Mouse (Mus musculus) monocyte, adult 5-6 weeks (primary cell): ENCODE measurements around the gene Ttc39d. TPM values are rescaled to one million over a fixed set of nuclear protein-coding genes. Genes with fewer than 3 reads are reported as not detected.
"Not testable (repeated sequence)": the region's sequence is repeated elsewhere in the genome, so short reads cannot be mapped to it uniquely, and the experiment has no call there.

Experiments used
- ATAC-seq: fragments of 153-309, 156-312 bp; replicated peaks from 2 replicates; pipeline ENCODE4 v1.8.0; 2017; ENCODE audit warnings: mild to moderate bottlenecking; ENCODE audit not compliant: low TSS enrichment, insufficient number of reproducible peaks, severe bottlenecking, poor library complexity, low FRiP score
- total RNA-seq: library from RNA; stranded (forward); fragments of 200-1000, 200-491, 200-594 nt; gene quantifications from 3 replicates; pipeline ENCODE4 v1.2.3, GENCODE M21; 2017

Ttc39d gene
- 0.11 TPM in 1 of 3 replicates, not detected in the others for total RNA-seq

DNA sequence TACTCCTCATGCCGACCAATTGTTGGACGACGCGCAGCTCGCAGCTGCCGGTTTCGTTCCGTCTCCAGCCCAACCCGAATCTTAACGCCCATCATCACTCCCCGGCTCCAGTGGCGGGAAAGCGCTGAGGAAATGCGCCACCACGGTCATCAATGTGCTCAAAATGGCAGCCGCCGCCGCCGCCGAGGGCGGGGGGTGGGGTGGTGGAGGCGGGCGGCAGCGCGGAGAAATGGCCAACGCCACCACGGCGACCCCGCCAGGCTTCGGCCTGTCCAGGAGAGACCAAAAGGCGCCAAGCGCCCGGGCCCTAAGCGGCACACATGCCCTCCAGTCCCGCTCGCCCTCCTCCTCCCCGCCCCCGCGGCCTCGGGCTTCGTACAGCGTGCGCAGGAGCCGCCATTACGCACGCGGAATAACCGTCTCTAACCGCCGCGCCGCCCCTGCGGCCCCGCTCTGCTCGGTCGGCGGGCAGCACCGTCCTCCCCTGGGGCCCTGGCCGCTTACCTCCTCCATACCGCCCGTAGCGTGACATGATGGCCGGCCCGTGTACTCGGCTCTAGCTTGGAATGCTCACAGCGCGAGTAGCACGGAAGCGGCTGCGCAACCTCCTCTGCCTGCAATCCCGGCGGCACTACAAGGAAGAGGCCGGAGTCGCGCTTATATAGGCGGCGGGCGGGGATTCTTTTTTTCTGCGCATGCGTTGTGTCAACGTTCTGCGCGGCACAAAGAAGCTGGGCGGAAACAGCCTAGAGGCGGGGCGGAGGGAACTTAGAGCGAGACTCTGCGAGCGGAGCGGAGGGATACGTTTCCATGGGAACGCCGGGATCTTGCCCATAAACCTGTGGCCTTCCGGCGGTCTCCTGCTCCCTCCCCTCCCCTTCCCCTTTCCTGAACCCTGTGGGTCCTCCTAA, at the start of gene Ttc39d, which contains the start of gene Srsf7:
Gene Ttc39d, plus strand, starts transcription at position 790 of the 911 bp plus-strand sequence.
Gene Srsf7, minus strand, starts transcription at position 637 of the 911 bp plus-strand sequence.
- ATAC-seq = peak; percentile 92

DNA sequence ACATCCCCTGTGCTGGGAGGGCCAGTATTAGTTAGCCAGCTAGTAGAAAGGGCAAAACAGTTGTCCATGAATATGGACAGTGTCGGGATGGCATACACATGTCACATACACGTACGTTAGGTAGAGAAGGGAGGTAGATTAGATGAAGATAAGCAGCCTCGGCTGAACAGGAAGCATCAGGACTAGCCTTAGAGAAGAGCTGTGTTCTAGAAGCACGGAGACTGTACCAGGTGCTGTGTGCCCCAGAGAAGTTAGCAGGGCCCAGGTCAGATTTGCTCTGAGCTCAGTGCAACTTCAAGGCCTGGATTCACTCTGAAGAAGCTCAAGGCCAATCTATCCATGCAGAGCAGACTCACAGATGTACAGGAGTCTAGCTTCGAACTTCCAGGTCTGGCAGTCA, 49.8 kb upstream of the Ttc39d start:
- no peak for ATAC-seq

DNA sequence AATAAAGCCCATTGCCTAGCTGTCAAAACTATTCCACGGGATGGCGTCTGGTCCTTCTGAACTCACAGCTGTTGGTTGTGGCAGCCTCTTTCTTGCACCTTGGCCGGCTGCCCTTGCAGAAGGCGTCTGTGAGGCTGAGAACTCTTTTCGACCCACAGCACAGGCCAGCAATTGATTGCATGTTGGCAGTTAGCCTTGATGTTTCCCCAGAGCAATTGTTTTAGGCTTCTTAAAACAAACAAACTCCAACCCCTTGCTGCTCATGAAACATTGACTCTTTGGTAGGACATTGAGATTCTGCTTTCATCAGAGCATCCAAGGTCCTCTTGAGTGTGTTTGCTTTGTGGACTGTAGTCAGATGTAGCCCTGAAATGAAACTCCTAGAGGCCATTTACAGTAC, 46.8 kb upstream of the Ttc39d start:
- ATAC-seq = no peak

DNA sequence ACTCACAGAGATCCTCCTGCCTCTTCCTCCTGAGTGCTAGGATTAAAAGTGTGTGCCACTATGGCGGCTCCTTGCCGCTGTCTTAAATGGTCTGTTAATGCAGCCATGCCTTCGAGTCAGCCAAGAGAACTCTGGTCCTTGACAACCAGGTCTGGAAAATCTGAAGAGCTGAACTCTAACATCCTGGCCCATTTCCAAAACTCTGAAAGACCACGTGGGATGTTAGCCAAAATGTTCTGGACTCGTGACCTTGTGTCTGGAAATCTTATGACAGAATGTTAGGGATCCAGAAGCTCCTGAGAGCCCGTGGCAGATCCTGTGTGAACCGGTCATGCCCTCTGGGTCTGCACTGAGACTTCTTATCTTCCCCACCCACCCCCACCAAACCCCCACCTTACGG, 43.3 kb upstream of the Ttc39d start:
- ATAC-seq = no peak

DNA sequence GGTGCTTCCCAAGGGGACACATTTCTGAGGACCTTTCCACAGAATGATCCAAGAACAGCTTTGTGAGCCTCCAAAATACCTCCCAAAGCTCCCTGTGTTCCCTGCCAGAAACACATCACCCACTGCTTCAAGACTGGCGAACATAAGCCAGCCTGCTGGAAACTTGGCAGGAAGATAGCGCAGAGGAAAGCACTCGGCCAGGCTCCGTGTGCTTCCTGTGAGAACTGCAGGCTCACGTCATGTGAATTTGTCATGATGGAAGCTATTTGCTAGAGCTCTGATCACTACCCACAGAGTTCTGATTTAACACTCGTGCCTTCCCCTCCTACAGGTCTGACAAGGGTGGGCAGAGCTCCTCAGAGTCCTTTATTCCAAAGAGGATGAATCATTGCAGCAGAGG, 41.5 kb upstream of the Ttc39d start:
- ATAC-seq = no peak

DNA sequence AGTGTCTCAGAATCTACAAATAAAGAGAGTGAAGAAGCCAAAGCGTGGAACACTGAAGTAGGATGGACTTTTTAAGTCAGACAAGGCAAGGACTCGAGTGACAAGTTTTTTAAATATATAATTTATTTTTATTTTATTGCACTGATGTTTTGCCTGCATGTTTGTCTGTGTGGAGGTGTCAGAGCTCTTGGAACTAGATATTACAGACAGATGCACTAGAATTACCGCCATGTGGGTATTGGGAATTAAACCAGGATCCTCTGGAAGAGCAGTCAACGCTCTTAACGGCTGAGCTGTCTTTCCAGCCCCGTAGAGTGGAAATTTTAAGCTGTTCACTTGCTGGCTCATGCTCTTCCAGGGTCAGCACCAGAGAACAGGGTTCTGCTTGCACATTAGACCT, 40.9 kb upstream of the Ttc39d start:
- ATAC-seq = no peak

DNA sequence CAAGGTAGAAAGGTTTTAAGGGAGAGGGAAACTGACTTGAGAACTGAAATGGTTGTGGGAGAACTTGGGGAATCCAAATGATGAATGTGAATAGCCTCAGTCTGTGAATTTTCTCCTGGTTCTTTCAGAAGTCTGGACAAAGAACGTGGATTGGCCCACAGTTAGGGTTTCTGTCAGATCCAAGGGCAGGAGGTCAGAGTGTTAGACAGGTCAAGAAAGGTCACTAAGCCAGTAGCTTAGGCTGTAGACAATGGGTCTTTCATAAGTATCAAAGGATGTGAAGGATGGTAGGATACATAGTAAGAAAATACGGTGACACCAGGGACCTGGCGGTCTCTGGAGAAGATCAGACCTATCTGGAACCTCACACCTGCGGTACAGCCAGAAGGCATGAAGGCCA, 39.8 kb upstream of the Ttc39d start:
- ATAC-seq = no peak

DNA sequence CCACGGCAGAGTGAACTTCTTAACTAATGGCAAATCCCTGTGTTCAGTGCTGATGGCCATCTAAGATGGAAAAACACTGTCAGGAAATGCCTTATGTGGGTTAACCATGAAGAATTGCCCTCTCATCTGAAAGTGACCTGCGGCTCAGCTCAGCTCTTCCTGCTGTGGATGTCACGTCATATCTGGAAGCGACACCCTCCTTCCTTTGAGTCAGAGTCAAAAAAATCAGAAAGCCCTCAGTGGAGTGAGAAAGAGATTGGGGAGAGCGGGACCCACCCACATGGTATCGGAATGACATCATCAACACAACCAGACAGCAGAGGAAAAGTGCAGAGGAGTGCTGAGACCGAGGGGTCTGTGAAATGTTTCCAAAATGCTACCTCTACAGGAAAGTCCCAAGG, 39.4 kb upstream of the Ttc39d start:
- no peak for ATAC-seq

DNA sequence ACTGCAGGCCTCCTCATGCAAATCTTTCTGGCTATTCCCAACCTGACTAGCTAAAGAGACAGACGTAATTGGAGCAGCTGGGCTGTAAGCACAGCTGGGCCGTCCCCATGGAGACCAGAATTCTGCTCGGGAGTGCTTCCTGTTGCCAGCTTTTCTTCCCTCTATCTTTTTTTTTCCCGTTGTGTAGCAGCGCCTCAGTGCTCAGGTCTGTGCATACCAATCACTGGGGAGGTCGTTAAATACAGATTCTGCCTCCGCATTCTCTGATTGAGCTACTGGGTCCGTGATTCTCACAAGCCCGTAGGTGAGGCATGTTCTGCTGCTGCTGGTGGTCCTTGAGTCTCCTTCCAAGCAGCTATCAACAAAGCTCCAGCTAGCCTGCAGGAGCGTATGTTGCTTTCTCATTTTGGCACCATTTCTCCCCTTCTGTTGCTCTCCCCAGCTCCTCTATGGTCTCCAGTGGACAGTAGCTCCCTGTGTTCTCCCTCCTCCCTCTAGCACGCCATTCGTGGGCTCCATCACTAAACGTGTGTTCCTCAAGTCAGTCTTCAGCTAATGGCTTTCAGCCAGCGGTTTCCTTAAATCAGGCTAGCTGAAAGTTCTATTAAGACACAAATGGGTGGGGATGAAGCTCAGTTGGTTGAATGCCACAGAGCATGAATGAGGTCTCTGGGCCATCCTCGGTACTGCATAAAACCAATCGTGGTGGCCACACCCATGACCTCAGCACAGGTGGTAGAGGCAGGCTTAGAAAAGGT, 38.7 kb upstream of the Ttc39d start:
- ATAC-seq = no peak

DNA sequence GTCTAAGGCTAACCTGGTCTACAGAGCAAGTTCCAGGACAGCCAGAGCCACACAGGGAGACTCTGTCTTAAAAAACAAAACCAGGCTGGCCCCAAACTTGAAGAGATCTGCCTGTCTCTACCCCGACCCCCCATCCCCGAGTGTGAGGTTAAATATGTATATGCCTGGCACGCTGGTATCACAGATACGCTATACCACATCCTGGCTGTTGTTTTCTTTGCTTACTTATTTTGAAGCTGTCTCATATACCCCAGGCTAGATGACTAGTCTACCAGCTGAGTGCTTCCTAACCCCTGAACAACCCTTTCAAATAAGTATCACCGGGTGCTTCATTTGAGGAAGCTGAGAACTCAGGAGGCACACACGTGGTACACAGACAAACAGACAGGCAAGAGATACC, 37.5 kb upstream of the Ttc39d start:
- ATAC-seq = no peak

DNA sequence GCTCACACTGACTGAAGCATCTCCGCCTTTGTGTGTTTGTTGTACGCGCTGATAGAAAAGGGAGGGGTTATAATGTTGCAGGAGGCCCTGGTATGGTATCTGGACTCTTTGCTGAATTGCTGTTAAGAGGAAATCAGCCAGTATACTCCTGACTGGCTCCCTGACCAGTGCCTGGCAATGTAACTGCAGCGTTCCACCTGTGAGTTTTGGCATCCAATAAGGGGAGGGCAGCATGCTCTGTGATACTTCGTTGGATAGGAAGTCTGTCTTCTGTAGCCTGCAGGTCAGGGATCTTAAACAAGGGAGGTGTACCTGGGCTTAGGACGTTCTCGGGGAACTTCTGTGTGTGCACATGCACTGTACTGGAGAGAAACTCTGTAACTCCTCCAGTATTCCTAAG, 36.3 kb upstream of the Ttc39d start:
- no peak for ATAC-seq

DNA sequence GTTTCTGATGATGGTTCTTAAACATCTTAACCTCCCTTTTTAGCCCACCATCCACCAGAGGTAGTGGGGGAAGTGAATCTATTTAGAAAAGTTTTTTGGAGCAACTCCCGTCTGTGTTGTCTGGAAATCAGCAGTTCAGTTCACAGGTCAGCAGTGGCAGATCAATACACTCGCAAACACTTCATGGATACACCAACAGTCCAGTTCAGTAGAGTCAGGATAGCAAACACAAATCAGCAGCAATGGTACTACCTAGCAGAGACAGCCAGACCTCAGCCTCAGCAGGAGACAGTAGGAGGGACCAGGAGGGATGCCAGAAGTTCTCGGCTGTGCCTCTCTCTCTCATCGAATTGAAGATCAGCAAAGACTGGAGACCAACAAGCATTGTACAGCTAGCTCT, 35.3 kb upstream of the Ttc39d start:
- ATAC-seq = no peak

DNA sequence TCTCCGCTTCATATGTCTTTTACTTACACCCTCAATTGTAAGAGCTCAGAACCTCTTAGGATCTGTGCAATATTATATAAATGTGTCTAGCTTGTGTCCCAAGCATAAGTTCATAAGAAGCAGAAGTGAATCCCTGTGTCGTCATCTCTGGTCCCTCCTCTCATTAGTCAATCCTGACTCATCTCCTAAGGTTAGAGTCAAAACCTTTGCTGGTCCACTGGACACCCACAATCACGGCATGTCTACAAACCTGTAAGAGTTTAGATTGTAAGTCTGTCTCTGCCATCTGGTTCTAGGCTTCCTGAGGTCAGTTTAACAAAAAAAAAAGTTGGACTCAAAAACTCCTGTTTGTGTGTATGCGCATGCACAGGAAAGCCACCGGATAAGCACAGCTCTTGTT, 34.5 kb upstream of the Ttc39d start:
- ATAC-seq = peak; percentile 72

DNA sequence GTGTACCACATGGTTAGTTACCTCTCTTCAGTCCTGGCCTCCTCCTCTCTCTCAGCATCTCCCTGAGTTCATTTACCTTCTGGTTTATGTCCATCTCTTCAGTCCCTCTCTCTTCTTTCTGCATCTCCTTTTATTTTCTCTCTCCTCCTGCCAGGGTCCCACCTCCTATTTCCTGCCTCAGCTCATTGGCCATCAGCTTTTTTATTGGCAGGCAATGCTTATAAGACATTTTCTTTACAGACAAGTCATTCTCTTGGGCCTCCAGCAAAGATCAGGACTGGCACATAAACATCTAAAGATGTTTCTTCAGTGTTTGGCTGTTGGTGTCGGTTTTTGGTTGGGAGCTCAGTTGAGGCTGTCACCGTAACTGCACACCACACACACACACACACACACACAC, 33.6 kb upstream of the Ttc39d start:
- ATAC-seq = no peak

DNA sequence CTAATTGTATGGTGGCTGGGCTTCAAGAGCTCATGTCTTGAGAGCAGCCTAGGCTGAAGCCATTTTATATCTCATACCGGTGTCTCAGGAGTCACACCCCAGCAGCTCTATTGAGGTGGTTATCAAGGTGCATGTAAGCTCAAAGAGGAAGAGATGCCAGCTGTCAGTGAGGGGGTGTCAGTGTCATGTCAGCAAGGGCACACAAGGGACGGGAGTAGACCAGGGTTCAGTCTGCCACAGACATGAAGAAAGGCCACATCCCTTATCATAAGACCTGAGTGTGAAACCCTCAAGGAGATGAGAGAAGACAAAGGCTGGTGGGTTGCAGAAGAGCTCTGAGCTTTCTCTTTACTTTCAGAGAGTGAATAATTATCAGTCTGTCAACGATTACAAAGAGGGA, 33.1 kb upstream of the Ttc39d start:
- ATAC-seq = no peak

DNA sequence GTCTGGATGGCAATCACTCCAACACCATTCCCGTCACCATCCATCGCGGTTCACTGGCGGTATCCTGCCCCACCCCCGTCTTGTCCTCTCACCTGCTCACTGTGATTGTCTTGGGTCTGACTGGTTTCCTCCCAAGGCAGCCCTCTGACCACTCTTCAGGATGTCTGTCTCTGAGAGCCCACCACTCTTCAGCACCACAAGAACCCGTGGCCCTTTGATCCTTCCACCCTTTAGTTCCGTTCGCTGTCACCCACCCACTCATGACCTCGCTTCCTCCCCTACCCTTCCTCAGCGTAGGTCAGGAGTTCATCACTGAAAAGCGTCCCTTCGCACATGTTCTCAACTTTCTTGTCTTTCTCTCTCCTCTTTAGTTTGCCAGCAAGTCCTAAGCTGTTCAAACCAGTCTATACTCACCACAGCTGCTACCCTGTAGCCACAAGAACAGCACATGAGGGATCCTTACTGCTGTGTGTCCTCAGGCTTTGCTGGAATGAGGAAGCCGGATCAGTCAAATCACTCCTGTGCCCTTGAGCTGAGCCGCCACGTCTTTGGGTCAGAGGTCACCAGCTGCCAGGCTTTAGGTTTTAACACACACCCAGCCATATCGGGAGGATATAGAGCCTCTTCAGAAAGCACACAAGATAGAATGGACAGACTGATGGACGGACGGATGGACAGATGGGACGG, 32.4 kb upstream of the Ttc39d start:
- ATAC-seq = peak; percentile 67

DNA sequence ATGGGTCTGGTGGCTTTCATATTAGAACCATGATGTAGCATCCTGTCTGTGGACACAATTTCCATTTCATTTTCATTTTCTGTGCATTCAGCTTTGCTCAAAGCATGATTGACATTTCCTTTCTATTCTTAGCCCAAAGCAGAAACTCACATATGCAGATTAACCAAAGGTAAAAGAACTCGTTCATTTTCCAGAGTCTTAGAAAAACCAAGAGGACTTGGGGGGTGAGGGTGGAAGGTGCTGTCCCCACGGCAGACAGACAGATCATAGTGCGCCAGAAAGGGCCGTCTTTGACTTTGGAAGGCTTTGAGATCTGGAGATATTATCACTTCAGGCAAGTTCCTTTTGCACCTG, 31.9 kb upstream of the Ttc39d start:
- ATAC-seq = no peak

DNA sequence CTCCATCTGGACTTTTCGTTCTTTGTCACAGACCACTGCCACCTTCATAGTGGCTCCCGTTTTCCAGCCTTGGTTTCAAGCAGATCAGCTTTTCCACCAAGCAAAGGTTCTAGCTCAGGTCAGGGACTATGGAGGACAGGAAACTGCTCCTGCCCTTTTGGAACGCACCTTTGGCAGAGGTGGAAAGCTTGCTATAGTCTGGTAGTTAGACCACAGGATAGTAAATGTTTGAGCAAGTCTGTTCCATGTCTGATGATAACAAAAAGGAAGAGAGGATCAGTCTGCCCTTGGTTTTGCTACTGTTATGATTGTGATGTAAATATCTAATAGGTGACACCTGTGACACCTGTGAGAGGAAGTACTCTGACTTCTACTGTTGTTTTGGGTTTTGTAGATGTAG, 31.3 kb upstream of the Ttc39d start:
- ATAC-seq = no peak

DNA sequence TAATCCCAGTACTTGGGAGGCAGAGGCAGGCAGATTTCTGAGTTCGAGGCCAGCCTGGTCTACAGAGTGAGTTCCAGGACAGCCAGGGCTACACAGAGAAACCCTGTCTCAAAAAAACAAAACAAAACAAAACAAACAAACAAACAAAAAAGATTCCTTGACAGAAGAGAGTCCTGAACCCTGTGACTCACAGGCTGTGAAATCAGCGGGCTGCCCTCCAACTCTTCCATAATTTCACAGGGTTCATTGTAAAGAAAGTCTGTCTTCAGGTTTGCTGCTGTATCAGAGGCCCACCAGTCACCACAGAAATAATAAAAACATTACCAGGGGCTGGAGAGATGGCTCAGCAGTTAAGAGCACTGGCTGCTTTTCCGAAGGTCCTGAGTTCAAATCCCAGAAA, 28.4 kb upstream of the Ttc39d start:
- ATAC-seq = not testable (repeated sequence)
